Mouse (Mus musculus) lung, postnatal 36 days (tissue): ENCODE data around the gene Nyap1.

ENCODE experiments used
- DNase-seq: peaks from one replicate; pipeline ENCODE4 v3.0.0; 2022; ENCODE audit warnings: mixed read lengths

The Nyap1 gene

DNA sequence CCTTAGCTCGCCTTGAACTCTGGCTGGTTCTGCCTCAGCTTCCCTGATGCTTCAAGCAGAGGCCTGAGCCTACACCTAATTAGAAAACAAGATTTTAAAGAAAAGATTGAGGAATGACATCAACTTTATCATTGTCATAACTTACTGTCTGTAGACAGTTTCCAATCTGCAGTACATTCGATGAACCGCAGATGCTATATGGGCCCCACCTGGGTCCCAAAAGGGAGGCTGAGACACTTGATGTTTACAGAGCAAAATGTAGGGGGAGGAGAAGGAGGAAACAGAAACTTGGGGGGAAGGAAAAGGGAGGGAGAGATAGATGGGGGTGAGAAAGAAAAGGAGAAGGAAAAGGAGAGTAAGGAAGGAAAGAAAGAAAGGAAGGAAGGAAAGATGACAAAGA, 51.4 kb downstream of the Nyap1 start:
- DNase-seq = no peak

- DNase-seq = no peak
These were observed 55.1 kb downstream of the Nyap1 start for GRCm38 (mm10) chr5:137686127-137686790.

GRCm38 (mm10) chr5:137685653-137686052, 55.8 kb downstream of the Nyap1 start:
- no peak for DNase-seq

DNA sequence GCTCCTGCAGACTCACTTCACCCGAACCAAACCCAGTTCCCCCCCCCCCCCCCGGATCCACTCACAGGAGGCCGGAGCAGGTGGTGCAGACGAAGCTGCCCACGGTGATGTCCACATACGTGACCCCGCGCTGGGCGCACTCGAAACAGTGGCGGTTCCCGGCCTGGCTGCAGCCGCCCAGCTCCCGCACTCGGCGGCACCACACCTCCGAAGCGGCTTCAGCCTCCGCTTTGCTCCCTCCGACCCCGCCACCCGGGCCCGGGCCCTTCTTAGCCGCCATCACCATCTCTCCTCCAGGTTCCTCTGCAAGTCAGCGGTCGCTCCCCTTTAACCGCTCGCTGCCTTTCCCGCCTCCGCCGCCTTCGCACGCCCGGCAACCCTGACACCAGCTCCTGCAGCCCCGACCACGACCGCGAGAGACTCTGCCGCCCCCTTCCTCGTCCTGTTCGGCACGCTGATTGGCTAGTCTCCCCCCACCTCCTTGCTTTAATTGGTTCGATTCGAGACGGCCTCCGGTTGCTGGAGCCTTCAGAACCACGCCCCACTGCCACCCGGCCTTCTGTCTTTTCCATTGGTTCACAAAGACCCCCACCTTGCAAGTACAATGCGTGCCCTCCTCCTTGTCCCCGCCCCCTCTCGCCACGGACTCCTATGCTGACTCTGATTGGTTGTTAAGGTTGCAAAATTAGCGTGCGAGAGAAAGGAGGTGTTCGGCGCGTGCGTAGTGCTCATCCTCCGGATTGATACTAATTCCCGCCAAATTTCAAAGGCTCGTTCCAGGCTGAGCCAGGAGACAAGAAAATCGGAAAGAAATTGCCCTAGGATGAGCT, 56.9 kb downstream of the Nyap1 start, which contains the start of gene Agfg2:
Gene Agfg2 (minus strand): TSS at position 433 of the 830 bp plus-strand sequence.
- peak; percentile 100 for DNase-seq

DNA sequence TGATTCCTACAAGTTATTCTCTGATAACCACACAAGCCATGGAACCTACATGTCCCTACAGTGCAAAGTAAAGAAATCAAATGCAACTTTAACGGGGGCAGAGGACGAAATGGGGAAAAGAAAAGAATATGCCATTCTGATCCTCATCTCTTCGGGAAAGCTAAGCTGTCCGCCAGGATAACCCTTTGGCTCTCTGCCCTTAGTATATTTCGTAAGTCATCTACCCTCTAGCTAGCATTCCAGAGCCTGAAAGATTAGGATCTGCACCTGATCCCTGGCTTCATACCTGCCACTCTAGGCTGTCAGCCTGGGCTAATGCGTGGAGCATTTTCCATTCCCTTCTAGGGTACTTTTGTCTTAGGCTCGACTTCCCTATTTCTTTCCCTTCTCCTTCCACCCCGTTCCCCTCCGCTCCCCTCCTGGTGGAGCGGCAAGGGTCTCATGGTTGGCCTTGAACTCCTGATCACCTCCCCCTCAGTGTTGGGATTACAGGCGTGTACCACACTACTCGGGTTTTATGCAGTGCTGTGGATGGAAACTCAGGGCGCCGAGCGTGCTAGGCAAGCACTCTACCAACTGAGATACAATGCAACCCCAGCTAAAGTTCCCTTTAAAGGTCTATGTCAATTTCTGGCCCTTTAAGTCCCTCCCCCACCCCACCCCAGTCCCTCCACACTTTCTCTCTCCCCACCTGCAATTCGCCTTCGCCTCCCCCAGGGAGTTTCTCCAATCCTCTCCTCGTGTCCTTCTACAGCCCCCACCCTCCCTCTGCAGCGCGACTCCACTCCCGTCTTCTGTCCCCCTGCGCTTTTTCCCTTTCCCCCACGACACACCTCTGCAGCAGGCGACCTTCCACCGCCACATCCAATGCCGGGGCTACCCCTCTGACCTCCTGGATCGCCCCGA, 57.8 kb downstream of the Nyap1 start:
- DNase-seq = peak; percentile 62

GRCm38 (mm10) chr5:137682526-137682925, 58.9 kb downstream of the Nyap1 start:
- DNase-seq = no peak
